Mouse (Mus musculus): ENCODE measurements around the gene Hmcn2. TPM values are rescaled to one million over a fixed set of nuclear protein-coding genes. Genes with fewer than 3 reads are reported as not detected.

Gene Hmcn2
- polyA plus RNA-seq, 1 experiment from 2014 or later = 0.17 TPM

DNA sequence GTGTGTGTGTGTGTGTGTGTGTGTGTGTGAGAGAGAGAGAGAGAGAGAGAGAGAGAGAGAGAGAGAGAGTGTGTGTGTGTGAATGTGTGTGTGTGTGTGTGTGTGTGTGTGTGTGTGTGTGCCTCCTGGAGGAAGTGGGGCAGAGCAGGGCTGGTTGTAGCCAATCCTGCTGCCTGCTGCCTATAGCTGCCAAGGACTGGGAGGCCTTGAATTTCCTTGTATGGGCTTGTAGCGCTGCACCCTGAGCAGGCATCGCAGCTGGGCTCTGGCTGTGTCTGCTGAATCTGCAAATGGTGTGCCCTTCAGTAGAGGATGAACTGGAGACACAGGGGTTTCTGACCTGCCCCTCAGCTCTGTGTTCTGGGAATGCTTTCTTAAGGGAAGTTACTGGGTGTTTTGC, 3.9 kb downstream of the Hmcn2 start:
- Histone ChIP-seq H3K4me2 (ENCODE audit: low read depth, low read length) (no peak overlapping the region), H3K27ac (ENCODE audit: low read depth, low read length) (no peak overlapping the region), H3K4me1 (ENCODE audit: control insufficient read depth, insufficient read depth, low read length) (peaks cover 2% of the 10 kb centered on the region; the same call in 1 of the 2 replicates), H3K9ac (replicated peaks; ENCODE audit: low read depth, low read length) (no peak overlapping the region), H3K4me3 (ENCODE audit: low read depth, low read length) (no peak overlapping the region), H3K27me3 (ENCODE audit: control insufficient read depth, insufficient read depth, low read length) (peaks cover 26% of the 10 kb centered on the region), H3K36me3 (ENCODE audit: control insufficient read depth, insufficient read depth, low read length) (no peaks in the 10 kb centered on the region), H3K9me3 (ENCODE audit: control insufficient read depth, low read length) (no peaks in the 10 kb centered on the region)
- ATAC-seq (ENCODE audit: low read depth) = no peak
- WGBS = 12% methylated on average over 2 of the region's 2 CpGs

DNA sequence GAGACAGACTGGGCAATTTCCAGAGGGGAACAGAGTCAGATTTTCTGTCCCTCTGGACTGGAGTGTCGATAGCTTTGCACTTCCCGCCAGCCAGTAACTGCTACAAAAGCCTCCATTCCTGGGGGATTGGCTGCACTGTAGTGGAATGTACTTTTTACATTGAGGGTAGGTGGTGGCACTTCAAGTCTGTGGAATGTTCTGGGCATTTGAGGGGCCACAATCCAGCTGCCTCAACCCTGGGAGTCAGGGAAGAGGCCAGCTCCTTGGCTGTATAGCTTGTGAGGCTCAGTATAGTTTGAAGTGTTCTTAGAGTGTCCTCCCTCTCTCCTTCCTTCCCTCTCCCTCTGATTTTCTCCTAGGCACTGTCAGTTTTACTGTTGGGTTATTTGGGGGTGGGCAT, 5.0 kb downstream of the Hmcn2 start:
- no peak for ATAC-seq (ENCODE audit: low read depth)
- H3K4me2 ChIP-seq (ENCODE audit: low read depth, low read length) = no peak overlapping the region
- peaks cover 2% of the 10 kb centered on the region; the same call in 1 of the 2 replicates for H3K4me1 ChIP-seq (ENCODE audit: control insufficient read depth, insufficient read depth, low read length)
- H3K9ac ChIP-seq (replicated peaks; ENCODE audit: low read depth, low read length) = no peak overlapping the region
- H3K4me3 ChIP-seq (ENCODE audit: low read depth, low read length) = no peak overlapping the region
- WGBS = 66% methylated on average over 2 of the region's 2 CpGs
- no peak overlapping the region for H3K27ac ChIP-seq (ENCODE audit: low read depth, low read length)
- no peaks in the 10 kb centered on the region for H3K36me3 ChIP-seq (ENCODE audit: control insufficient read depth, insufficient read depth, low read length)
- no peaks in the 10 kb centered on the region for H3K9me3 ChIP-seq (ENCODE audit: control insufficient read depth, low read length)
- peaks cover 16% of the 10 kb centered on the region for H3K27me3 ChIP-seq (ENCODE audit: control insufficient read depth, insufficient read depth, low read length)

DNA sequence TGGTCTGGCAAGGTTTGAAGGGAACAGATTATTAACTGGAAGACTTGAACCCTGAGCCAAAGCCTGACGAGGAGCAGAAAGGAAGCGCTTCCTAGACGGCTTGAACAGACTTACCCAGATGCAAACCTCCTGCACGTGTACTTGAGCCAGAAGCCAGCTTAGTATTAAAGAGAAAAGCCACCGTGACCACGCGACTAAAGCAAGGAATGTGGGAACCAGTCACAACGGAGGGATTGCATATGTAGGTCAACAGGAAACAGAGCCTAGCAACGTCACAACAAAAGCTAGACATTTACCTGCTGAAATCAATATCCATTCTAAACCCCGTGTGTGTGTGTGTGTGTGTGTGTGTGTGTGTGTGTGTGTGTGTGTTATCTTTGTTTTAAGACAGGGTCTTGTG, 13.0 kb downstream of the Hmcn2 start:
- H3K36me3 ChIP-seq (ENCODE audit: control insufficient read depth, insufficient read depth, low read length) = no peaks in the 10 kb centered on the region
- H3K27me3 ChIP-seq (ENCODE audit: control insufficient read depth, insufficient read depth, low read length) = no peaks in the 10 kb centered on the region
- H3K4me3 ChIP-seq (ENCODE audit: low read depth, low read length) = no peak overlapping the region
- H3K4me1 ChIP-seq (ENCODE audit: control insufficient read depth, insufficient read depth, low read length) = no peaks in the 10 kb centered on the region
- H3K4me2 ChIP-seq (ENCODE audit: low read depth, low read length) = no peak overlapping the region
- ATAC-seq (ENCODE audit: low read depth) = no peak
- no peak overlapping the region for H3K9ac ChIP-seq (replicated peaks; ENCODE audit: low read depth, low read length)
- 35% methylated on average over 10 of the region's 10 CpGs for WGBS
- no peak overlapping the region for H3K27ac ChIP-seq (ENCODE audit: low read depth, low read length)
- H3K9me3 ChIP-seq (ENCODE audit: control insufficient read depth, low read length) = no peaks in the 10 kb centered on the region

DNA sequence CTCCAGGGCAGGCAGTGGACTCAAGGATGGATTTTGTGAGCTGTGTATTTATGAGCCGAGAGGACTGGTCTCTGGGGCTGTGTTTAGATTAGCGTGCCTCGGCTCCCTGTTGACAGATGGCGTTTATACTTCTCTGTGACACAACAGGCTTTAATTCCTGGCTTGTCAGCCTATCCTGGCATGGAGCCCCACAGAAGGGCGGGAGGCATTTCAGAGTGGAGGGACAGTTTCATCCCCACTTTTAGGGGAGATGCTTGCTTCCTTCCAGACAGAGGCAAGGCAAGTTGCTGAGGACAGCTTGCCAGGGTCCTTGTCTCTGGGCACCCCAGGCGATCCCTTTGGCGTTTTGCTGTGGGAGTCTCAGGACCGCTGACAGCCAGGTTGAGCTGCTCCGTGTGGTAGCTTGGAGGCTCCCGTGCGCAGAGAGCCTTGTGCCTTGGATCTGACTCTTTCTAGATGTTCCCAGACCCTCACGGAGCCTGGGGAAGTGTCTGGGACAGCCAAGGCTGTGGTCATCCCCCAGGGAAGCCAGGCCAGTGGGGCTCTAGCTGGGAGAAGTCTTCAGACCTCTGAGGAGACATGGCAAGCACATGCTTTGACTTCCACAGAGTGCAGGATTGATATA, 23.6 kb downstream of the Hmcn2 start:
- Histone ChIP-seq H3K4me3 (ENCODE audit: low read depth, low read length) (no peak overlapping the region), H3K9me3 (ENCODE audit: control insufficient read depth, low read length) (no peaks in the 10 kb centered on the region), H3K9ac (replicated peaks; ENCODE audit: low read depth, low read length) (no peak overlapping the region), H3K4me2 (ENCODE audit: low read depth, low read length) (no peak overlapping the region), H3K27me3 (ENCODE audit: control insufficient read depth, insufficient read depth, low read length) (no peaks in the 10 kb centered on the region), H3K27ac (ENCODE audit: low read depth, low read length) (no peak overlapping the region), H3K36me3 (ENCODE audit: control insufficient read depth, insufficient read depth, low read length) (no peaks in the 10 kb centered on the region), H3K4me1 (ENCODE audit: control insufficient read depth, insufficient read depth, low read length) (0 out of 2 replicates have a peak, but pooled peaks cover 2% of the 10 kb centered on the region)
- ATAC-seq (ENCODE audit: low read depth) = no peak
- WGBS = 53% methylated on average over 12 of the region's 12 CpGs

DNA sequence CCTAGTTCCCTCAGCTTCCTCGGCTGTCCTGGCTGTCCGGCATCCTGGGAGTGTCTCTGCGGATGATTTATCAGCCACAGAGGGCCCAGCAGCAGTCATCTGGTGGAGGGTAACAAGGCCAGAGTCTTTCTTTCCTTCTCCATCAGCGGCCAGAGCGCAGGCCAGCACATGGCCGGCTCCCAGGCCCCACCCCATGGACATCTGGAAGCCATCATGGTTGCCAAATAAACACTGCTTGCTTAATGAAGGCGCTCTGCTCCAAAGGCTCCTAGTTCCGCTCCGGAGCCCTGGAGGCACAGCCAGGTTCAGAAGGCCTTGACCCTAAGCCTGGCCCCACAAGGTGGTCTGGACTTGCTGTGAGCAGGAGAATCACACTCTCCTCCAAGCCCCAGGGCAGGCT, 25.6 kb downstream of the Hmcn2 start:
- no peak for ATAC-seq (ENCODE audit: low read depth)
- Histone ChIP-seq H3K9me3 (ENCODE audit: control insufficient read depth, low read length) (no peaks in the 10 kb centered on the region), H3K4me3 (ENCODE audit: low read depth, low read length) (no peak overlapping the region), H3K4me2 (ENCODE audit: low read depth, low read length) (no peak overlapping the region), H3K27me3 (ENCODE audit: control insufficient read depth, insufficient read depth, low read length) (no peaks in the 10 kb centered on the region), H3K36me3 (ENCODE audit: control insufficient read depth, insufficient read depth, low read length) (no peaks in the 10 kb centered on the region), H3K27ac (ENCODE audit: low read depth, low read length) (no peak overlapping the region), H3K9ac (replicated peaks; ENCODE audit: low read depth, low read length) (no peak overlapping the region), H3K4me1 (ENCODE audit: control insufficient read depth, insufficient read depth, low read length) (0 out of 2 replicates have a peak, but pooled peaks cover 2% of the 10 kb centered on the region)
- WGBS = 64% methylated on average over 9 of the region's 9 CpGs

- H3K27ac ChIP-seq (ENCODE audit: low read depth, low read length) = no peak overlapping the region
- H3K27me3 ChIP-seq (ENCODE audit: control insufficient read depth, insufficient read depth, low read length) = no peaks in the 10 kb centered on the region
- WGBS = 83% methylated on average over 8 of the region's 8 CpGs
These were observed 27.7 kb downstream of the Hmcn2 start for GRCm38 (mm10) chr2:31341726-31342535.

DNA sequence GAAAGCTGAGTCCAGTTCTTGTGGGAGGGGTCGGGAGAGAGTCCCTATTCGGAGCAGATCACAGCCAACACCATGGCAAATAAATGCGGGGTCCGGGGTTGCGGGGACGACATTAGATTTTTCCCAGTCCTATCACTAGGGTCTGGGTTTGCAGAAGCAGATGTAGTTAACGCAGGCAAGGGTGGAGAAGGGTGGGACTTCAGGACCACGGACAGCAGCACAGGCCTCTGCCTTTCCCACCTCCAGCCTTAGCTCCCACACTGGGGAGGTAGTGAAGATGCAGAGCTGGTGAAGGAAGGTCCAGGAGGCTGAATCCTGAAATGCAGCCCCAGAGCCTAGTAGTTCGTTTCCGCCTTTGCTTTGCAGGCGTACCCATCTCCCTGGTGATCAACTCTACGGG, 31.9 kb downstream of the Hmcn2 start:
- ATAC-seq (ENCODE audit: low read depth) = no peak
- 42% methylated on average over 12 of the region's 12 CpGs for WGBS

More at GRCm38 (mm10) chr2:31341726-31342535, 27.7 kb downstream of the Hmcn2 start:
- H3K4me3 ChIP-seq (ENCODE audit: low read depth, low read length) = no peak overlapping the region
- H3K4me2 ChIP-seq (ENCODE audit: low read depth, low read length) = no peak overlapping the region
- no peak overlapping the region for H3K9ac ChIP-seq (replicated peaks; ENCODE audit: low read depth, low read length)
- no peaks in the 10 kb centered on the region; the same call in 1 of the 2 replicates for H3K9me3 ChIP-seq (ENCODE audit: control insufficient read depth, low read length)
- no peak for ATAC-seq (ENCODE audit: low read depth)
- no peaks in the 10 kb centered on the region for H3K36me3 ChIP-seq (ENCODE audit: control insufficient read depth, insufficient read depth, low read length)
- 0 out of 2 replicates have a peak, but pooled peaks cover 2% of the 10 kb centered on the region for H3K4me1 ChIP-seq (ENCODE audit: control insufficient read depth, insufficient read depth, low read length)

GRCm38 (mm10) chr2:31348373-31348772, 34.2 kb downstream of the Hmcn2 start:
- Histone ChIP-seq H3K27me3 (ENCODE audit: control insufficient read depth, insufficient read depth, low read length) (no peaks in the 10 kb centered on the region), H3K4me1 (ENCODE audit: control insufficient read depth, insufficient read depth, low read length) (no peaks in the 10 kb centered on the region), H3K36me3 (ENCODE audit: control insufficient read depth, insufficient read depth, low read length) (no peaks in the 10 kb centered on the region), H3K9me3 (ENCODE audit: control insufficient read depth, low read length) (no peaks in the 10 kb centered on the region; the same call in 1 of the 2 replicates), H3K4me2 (ENCODE audit: low read depth, low read length) (no peak overlapping the region), H3K27ac (ENCODE audit: low read depth, low read length) (no peak overlapping the region), H3K4me3 (ENCODE audit: low read depth, low read length) (no peak overlapping the region), H3K9ac (replicated peaks; ENCODE audit: low read depth, low read length) (no peak overlapping the region)
- 54% methylated on average over 3 of the region's 3 CpGs for WGBS
- no peak for ATAC-seq (ENCODE audit: low read depth)

More for the DNA sequence above, 31.9 kb downstream of the Hmcn2 start:
- H3K27ac ChIP-seq (ENCODE audit: low read depth, low read length) = no peak overlapping the region
- H3K36me3 ChIP-seq (ENCODE audit: control insufficient read depth, insufficient read depth, low read length) = no peaks in the 10 kb centered on the region
- H3K4me1 ChIP-seq (ENCODE audit: control insufficient read depth, insufficient read depth, low read length) = no peaks in the 10 kb centered on the region
- no peak overlapping the region for H3K4me3 ChIP-seq (ENCODE audit: low read depth, low read length)
- no peak overlapping the region for H3K9ac ChIP-seq (replicated peaks; ENCODE audit: low read depth, low read length)
- H3K4me2 ChIP-seq (ENCODE audit: low read depth, low read length) = no peak overlapping the region
- H3K9me3 ChIP-seq (ENCODE audit: control insufficient read depth, low read length) = no peaks in the 10 kb centered on the region; the same call in 1 of the 2 replicates
- H3K27me3 ChIP-seq (ENCODE audit: control insufficient read depth, insufficient read depth, low read length) = no peaks in the 10 kb centered on the region

- WGBS = 81% methylated on average over 5 of the region's 5 CpGs
- Histone ChIP-seq H3K27ac (ENCODE audit: low read depth, low read length) (no peak overlapping the region), H3K4me3 (ENCODE audit: low read depth, low read length) (no peak overlapping the region)
These were observed 34.6 kb downstream of the Hmcn2 start for GRCm38 (mm10) chr2:31348850-31349249.

More at GRCm38 (mm10) chr2:31348850-31349249, 34.6 kb downstream of the Hmcn2 start:
- Histone ChIP-seq H3K36me3 (ENCODE audit: control insufficient read depth, insufficient read depth, low read length) (no peaks in the 10 kb centered on the region), H3K9me3 (ENCODE audit: control insufficient read depth, low read length) (no peaks in the 10 kb centered on the region; the same call in 1 of the 2 replicates), H3K27me3 (ENCODE audit: control insufficient read depth, insufficient read depth, low read length) (no peaks in the 10 kb centered on the region), H3K4me1 (ENCODE audit: control insufficient read depth, insufficient read depth, low read length) (no peaks in the 10 kb centered on the region), H3K4me2 (ENCODE audit: low read depth, low read length) (no peak overlapping the region), H3K9ac (replicated peaks; ENCODE audit: low read depth, low read length) (no peak overlapping the region)
- ATAC-seq (ENCODE audit: low read depth) = no peak
